Mouse (Mus musculus): ENCODE data around the gene Col5a1.

GRCm38 (mm10) chr2:27931130-27931529 lies 44.9 kb downstream of the Col5a1 start:
- TF ChIP-seq CTCF (conservative IDR thresholded peaks at IDR 0.05; ENCODE audit: low read length) (no peak), NANOG (IDR thresholded peaks at IDR 0.05; ENCODE audit: borderline replicate concordance, low read length) (no peak)
